Mouse (Mus musculus) left cerebral cortex, adult 18-20 months (tissue): ENCODE data around the gene Egfl7. TPM values are rescaled to one million over a fixed set of nuclear protein-coding genes. Genes with fewer than 3 reads are reported as not detected.

ENCODE experiments used
- DNase-seq, 2 experiments: peaks; one replicate each; pipeline ENCODE4 v3.0.0; 2021 to 2022; ENCODE audit warnings: low spot score in 2 of 2, mixed read lengths in 1 of 2
- total RNA-seq, 2 experiments: library from RNA; stranded (reverse); gene quantifications; 2 replicates each; pipeline ENCODE4 v1.2.3; 2021

The Egfl7 gene
- total RNA-seq, 2 experiments from 2014 or later = 65.1 to 72.0 TPM

DNA sequence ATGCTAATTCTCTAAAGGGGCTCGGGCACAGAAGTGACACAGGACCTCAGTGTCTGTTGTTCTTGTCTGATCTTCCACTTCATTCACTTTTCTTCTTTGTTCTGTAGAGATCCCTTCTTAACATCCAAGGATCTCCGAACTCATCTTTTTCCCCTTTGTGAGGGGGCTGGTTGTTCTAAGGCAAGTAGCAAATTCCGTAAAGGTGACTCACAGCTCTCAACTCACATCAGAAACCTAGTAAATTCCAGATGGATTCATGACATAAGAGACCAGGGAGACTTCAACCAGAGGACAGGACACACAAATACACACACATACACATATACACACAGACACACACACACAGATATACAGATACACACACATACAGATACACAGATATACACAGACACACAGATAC lies 30.7 kb downstream of the Egfl7 start:
- DNase-seq = no peak

DNA sequence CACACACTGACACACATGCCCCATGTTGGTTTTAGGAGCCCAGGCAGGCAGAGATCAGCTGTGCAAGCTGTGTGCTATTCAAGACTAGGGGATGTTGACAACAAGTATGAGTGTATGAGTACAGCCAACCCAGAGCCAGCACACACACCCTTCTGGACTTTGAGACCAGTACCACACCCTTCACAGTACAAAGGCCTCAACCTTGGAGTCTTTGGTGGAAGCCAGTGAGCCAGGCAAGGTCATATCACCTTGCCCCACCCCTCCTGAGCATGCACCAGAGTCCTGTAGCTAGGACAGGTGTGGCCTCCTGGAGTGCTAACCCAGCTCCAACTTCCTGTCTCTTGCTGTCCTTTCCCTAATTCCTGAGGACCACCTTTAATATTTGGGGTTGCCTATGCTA lies 31.2 kb downstream of the Egfl7 start:
- DNase-seq = no peak

GRCm38 (mm10) chr2:26611896-26612295 lies 32.1 kb downstream of the Egfl7 start:
- DNase-seq = no peak

GRCm38 (mm10) chr2:26614903-26615302 lies 35.1 kb downstream of the Egfl7 start:
- DNase-seq = no peak

DNA sequence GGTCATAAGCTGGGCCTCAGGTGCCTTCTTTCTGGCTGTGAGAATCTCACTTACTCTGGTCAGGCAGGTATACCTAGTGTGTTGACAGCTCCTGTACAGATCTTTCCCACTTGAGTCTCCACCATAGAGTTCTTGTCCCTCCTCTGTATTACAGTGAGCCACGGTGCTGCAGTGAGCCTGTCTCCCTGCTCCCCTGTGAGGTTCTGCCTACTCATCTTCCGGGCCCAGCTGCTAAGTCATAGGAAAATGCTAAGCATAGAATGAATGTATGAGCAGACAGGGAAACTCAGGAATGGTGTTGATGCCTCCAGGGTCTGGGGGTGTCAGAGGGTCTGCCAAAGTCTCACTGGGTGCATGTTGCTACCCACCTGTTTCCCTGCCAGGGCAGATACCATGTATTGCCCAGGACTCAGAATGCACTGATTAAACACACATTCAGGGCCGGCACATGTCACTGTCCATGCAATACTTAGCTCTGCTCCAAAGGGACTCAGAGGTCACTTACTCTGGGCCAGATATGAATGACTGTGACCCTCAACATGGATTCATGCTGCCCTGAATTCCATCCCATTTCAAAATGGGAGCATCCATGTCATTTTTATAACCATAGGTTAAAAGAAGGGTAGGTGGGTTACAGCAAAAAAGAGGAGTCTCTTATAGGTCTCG lies 35.8 kb downstream of the Egfl7 start:
- DNase-seq = no peak

DNA sequence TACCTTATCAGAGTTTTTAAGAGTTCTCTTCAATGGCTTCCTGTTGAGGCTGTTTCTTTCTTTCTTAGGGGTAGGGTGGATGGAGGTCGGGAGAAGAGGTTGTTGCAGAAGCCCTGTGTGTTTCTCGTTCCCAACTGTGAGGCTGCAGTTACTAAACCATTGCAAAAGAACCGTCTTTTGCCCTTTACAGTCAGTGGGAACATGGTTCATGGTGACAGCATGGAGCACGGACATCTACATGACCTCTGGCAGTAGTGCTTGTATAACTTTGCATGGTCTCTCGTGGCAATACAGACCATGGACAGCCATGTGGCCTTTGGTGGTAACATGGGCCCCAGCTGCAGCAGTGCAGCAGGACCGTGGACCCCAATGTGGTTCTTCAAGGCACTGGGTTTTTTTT lies 37.5 kb downstream of the Egfl7 start:
- DNase-seq = no peak

GRCm38 (mm10) chr2:26617928-26618327 lies 38.1 kb downstream of the Egfl7 start:
- DNase-seq = no peak

- DNase-seq = no peak
Measured at GRCm38 (mm10) chr2:26621246-26621645, 41.4 kb downstream of the Egfl7 start.

GRCm38 (mm10) chr2:26622984-26623383 lies 43.2 kb downstream of the Egfl7 start:
- no peak for DNase-seq

GRCm38 (mm10) chr2:26625419-26625818 lies 45.6 kb downstream of the Egfl7 start:
- DNase-seq = no peak

- DNase-seq = no peak
Measured at GRCm38 (mm10) chr2:26626081-26626480, 46.3 kb downstream of the Egfl7 start.

DNA sequence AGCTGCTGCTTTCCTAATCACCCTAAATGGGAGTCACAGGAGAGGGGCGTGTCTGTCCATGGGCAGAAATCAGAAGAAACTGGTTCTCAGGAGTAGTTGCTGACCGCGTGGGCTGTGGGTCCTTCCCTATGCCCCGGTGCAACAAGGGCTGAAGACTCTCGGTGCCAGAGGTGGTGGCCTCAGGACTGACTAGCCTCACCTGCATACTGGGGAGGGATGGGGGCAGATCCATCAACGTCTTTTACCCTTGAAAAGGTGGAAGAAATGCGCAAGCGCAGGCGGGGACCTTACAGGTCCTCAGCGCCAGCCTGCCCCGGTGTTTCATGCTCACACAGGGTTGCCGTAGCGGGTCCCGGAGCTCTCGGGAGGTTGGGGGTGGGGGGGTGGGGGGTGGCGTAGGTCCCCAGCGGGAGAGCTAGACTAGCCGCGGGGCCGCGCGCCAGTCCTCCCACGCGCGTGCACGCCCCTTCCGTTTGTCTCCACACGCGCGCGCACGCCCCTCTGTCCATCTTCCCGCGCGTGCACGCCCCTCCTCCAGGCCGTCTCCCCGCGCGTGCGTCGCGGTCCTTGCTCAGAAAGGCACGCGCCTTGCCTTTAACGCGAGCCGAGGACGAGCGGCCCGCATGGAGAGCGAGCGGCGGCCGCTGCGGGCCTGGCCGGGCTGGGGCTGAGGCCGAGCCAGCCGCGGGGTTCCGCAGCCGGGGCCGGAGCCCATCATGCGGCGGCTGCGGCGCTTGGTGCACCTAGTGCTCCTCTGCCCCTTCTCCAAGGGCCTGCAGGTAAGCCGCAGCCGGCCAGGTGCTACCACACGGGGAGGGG lies 48.3 kb downstream of the Egfl7 start, which contains the start of gene Fam69b:
TSS of gene Fam69b (plus strand) at position 537 of the 819 bp plus-strand sequence.
- peak; percentile 87 to 92 for DNase-seq

DNA sequence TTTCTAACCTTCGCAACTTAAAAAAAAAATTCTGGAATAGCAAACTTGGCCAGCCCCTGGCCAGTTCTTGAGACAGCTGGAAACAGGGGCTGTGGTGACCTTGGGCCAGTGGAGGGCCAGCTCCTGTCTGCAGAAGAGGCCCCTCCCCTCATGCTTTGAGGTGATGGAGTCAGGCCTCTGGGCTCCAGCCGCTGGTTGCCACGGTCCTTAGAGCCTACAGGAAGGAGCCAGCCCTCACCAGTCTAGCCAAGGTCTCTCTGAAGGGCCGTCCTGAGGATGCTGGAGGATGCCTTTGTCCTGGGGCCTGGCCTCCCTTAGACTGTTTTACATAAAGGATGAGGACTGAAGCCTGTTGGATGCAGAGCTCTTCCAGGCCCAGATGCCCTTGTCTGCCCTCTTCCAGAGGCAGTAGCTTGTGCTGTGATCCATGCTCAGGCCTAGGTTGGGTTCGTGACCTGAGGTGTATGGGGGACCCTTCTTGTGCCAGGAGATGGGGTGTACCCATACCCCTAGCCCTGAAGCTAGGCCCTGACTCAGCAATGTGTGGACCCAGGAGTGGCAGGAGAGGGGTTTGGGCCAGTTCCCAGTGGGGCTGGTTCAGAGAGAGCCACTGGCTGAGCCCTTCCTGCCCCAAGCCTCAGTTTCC lies 49.1 kb downstream of the Egfl7 start:
- DNase-seq = no peak

GRCm38 (mm10) chr2:26632541-26633395 lies 53.0 kb downstream of the Egfl7 start:
- DNase-seq = no peak

- no peak for DNase-seq
Measured at GRCm38 (mm10) chr2:26633953-26634530, 54.2 kb downstream of the Egfl7 start.

DNA sequence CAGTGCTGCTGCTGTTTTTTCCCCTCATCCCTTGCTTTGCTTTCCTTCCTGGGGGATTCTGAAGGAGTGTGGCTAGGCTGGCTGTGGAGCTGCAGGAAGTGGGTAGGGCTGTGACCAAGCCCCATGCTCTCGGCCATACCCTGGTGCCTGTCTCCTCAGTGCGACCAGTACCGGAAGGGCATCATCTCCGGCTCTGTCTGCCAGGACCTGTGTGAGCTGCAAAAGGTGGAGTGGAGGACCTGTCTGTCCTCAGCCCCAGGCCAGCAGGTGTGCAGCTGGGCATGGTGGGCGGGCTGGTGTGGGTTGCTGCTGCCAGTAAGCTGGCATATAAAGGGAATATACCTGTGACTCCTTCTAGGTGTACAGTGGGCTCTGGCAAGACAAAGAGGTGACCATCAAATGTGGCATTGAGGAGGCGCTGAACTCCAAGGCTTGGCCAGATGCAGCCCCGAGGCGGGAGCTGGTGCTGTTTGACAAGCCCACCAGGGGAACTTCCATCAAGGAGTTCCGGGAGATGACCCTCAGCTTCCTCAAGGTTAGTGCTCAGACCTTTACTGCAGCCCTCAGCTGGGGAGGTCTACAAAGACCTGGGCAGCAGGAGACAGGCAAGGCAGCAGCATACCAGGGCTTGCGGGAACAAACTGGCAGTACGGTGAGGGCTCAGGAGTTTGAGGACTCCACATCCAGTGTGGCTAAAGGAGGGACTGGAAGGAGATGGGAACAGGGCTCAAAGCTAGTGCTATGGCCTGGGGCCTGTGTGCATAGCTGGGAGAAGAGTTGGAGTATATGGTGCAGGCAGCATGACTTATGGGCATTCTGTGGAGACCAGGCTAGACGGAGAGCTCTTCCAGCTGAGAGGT lies 55.0 kb downstream of the Egfl7 start:
- no peak for DNase-seq

DNA sequence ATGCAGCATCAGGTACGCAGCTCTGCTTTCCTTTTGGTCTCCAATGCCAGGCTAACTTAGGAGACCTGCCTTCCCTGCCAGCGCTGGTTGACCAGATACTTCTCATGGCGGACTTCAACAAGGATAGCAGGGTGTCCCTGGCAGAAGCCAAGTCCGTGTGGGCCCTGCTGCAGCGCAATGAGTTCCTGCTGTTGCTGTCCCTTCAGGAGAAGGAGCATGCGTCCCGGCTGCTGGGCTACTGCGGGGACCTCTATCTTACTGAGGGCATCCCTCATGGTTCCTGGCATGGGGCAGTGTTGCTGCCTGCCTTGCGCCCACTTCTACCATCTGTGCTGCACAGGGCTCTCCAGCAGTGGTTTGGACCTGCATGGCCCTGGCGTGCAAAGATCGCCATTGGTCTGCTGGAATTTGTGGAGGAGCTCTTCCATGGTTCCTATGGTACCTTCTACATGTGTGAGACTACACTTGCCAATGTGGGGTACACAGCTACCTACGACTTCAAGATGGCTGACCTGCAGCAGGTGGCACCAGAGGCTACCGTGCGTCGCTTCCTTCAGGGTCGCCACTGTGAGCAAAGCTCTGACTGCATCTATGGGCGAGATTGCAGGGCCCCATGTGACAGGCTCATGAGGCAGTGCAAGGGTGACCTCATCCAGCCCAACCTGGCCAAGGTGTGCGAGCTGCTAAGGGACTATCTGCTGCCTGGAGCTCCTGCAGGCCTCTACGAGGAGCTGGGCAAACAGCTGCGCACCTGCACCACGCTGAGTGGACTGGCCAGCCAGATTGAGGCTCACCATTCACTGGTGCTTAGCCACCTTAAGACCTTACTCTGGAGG lies 55.9 kb downstream of the Egfl7 start:
- no peak for DNase-seq

DNA sequence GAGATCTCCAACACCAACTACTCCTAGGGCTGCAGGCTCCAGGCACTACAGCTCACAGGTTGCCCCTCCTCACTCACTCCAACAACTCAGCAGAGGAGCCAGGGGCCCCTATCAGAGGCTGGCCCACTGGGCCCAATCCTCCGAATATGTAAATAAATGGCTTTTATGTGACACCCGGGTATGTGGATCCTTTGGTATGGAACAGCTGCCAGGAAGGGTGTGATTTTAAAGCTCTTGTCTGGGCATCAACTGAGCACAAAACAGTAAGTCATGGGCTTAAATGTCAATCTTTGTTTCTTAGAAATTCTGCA lies 56.5 kb downstream of the Egfl7 start:
- DNase-seq = no peak

DNA sequence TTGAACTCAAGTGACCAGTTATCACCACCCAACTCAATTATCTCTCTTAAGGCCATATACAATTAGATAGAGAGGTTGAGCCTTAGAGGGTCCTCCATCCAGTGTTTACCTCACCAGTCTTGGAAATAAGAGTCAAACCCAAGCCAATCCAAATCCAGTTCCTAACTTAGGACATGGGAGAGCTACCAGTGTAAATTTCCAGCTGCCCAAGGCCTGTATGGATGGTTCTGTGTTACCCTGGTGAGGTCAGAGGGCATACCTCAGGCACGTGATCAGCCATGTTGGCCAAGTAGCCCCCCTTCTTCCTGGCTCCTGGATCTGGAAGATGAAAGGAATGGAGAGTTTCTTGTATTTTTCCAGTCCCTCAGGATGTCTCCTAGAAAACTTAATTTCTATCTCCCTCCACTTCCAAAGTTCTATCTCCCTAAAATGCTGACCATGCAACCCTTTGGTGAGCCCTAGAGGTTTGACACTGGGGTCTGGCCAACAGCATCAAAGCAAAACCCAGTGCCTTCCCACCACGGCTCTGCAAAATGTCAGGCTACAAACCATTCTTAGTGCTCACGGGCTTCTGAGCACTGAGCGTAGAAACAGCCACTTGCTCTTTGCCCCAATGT lies 57.6 kb downstream of the Egfl7 start:
- no peak for DNase-seq
